Mouse (Mus musculus) heart, postnatal 25 days (tissue): ENCODE measurements around the gene Lpcat1. TPM values are rescaled to one million over a fixed set of nuclear protein-coding genes. Genes with fewer than 3 reads are reported as not detected.

Source experiments
- DNase-seq: peaks from one replicate; pipeline ENCODE4 v3.0.0; 2022; ENCODE audit warnings: low spot score
- intact Hi-C: fragments of 180-260 bp; cut with DNase I; formaldehyde crosslinking; loops from one replicate; pipeline ENCODE4 v1.15.1; 2025
- total RNA-seq, 2 experiments: library from RNA; stranded (reverse); gene quantifications; 2 replicates each; pipeline ENCODE4 v1.2.3; 2021

Gene Lpcat1
- total RNA-seq, 2 experiments from 2014 or later, result 7.6 to 8.4 TPM

GRCm38 (mm10) chr13:73474163-73474562 is 7.2 kb downstream of the Lpcat1 start:
- intact Hi-C loops, result loop anchor here (2.0 kb wide), 1 partner anchor 27 kb away; no protein-coding TSS in a partner anchor
- DNase-seq, result no peak

GRCm38 (mm10) chr13:73475058-73475980 is 8.3 kb downstream of the Lpcat1 start:
- intact Hi-C loops, result loop anchor here (2.0 kb wide), 1 partner anchor 25 kb away; no protein-coding TSS in a partner anchor
- no peak for DNase-seq

DNA sequence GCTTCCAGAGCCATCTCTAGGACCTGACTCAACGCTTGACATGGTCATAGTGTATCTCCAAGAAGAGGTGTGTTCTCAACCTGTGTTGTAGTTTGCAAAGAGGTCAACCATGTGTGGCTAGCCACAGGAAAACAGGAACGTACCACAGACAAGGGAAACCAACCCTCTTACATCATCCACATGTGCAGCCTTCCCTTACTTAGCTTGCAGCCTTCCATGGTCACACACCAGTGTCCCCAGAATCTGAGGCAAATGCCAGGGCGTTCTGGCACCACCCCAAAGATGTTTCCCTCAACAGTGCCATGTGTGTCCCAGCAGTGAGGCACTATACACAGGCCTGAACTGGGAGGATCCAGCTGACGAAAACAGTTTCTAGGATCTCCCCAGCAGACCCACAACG is 9.3 kb downstream of the Lpcat1 start:
- DNase-seq, result no peak
- intact Hi-C loops, result no loop called here

- intact Hi-C loops, result no loop called here
- DNase-seq, result no peak
Observed at GRCm38 (mm10) chr13:73476796-73477195, 9.8 kb downstream of the Lpcat1 start.

- DNase-seq, result no peak
- intact Hi-C loops, result no loop called here
Observed at GRCm38 (mm10) chr13:73477841-73478240, 10.8 kb downstream of the Lpcat1 start.

DNA sequence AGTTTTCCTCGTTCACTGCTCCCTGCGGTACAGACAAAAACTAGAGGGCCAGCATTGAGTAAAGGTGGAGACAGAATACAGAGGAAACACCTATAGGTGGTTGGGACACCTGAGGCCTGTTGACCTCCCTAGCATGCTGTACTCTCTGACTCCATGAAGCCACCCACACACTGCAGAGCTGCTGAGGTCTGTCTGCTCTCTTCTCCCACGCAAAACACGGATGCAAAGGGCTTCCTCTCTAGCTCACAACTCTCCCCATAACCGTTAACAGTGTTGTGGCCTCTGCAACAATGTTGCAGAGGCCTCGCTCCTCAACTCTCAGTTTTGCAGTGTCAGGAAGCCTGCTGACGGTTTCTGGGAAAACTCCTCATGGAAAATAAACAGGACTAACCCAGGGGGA is 15.5 kb downstream of the Lpcat1 start:
- DNase-seq, result no peak
- intact Hi-C loops, result no loop called here

DNA sequence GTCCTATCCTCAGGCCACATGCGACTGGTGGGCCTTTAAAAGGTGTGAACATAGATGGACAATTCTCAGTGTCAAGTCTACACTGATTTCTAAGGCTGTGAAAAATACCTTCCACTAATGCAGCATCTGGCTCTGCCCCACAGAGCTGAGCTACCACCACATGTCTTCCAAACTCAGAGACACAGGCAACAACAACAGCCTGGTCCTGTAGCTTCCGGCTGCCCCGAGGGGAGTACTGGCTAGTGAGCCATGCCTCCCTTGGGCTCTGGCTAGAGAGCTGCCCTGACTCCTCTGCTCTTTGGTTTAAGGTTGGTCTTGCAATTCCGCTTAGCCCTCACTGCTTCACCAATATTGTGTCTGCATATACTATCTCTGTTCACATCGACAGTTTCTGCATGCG is 16.3 kb downstream of the Lpcat1 start:
- DNase-seq, result no peak
- intact Hi-C loops, result no loop called here

GRCm38 (mm10) chr13:73484171-73484570 is 17.2 kb downstream of the Lpcat1 start:
- DNase-seq, result no peak

GRCm38 (mm10) chr13:73488105-73488504 is 21.1 kb downstream of the Lpcat1 start:
- DNase-seq, result no peak
- intact Hi-C loops, result no loop called here

More at GRCm38 (mm10) chr13:73484171-73484570, 17.2 kb downstream of the Lpcat1 start:
- intact Hi-C loops, result no loop called here

GRCm38 (mm10) chr13:73488707-73489106 is 21.7 kb downstream of the Lpcat1 start:
- intact Hi-C loops, result no loop called here
- no peak for DNase-seq

DNA sequence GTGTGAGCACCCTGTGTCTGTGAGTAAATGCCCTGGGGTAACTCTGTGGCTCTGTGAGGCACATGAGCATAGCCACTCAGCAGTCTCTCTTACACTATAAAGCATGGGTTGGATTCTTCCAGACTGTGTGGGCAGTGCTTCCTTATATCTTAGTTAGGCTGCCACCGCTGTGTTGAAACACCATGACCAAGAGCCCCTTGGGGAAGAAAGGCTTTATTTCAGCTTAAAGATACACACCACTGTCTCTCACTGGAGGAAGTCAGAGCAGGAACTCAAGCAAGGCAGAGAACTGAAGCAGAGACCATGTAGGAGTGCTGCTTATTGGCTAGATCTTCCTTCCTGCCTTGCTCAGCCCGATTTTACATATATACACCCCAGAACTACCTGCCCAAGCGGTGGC is 23.0 kb downstream of the Lpcat1 start:
- intact Hi-C loops, result no loop called here
- DNase-seq, result no peak

DNA sequence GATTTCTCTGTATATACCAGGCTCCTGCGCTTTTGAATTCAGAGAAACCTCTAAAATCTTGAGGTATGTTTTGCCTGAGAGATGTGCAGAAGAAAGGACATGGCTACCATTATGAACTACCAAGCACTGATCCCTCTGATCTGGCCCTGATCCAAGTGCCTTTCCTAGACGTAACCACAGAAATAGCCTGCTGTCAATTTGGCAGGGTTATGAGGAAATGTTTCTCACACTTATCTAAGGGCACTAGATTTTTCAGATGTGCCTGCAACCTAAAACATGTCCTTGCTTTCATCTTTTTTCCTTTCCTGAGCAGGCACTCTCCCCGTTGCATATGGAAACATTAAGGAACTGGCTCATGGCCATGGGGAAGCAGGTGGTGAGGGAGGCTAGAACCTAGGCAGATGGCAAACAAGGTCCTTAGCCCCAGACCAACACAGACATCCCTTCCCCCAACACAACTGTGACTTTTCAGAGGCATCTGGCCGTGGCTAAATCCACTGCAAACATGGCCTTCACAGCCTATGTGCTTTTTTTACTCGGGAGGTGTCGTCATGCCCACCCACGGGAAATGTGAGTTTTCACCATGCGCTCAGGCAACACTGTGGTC is 23.7 kb downstream of the Lpcat1 start:
- intact Hi-C loops, result no loop called here
- DNase-seq, result no peak

DNA sequence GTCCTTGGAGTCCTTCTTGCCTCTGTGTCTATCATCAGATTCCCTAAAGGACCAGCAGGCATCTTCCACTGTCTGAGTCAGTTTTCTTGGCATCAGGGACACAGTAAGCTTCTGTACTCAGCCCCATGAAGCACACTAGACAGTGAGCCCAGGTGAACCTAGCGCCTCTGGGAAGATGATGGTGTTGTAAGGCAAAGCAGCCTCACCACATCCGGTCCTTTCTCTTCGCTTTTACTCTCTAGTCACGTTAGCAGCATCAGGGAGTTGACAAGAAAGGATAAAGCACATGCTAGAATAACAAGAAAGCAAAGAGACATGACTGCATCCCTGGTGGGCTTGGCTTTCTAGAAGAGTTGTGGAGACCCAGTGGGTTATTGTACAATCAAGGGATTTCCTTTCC is 26.2 kb downstream of the Lpcat1 start:
- intact Hi-C loops, result no loop called here
- no peak for DNase-seq

DNA sequence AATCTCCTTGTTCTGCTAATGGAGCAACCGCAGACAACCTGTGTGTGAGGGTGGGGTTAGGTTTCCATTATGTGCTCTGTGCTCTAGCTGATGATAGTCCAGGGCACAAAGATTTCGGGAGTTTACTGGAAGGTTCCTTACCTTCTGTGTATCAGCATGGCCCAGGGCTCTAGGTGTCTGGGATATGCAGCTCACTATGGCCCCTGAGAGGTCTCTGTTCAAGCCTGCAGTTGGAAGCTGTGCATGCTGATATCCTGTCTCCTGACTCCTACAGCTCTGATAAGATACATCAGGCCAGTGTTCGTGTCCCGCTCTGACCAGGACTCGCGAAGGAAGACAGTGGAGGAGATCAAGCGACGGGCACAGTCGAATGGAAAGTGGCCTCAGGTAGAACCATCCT is 27.5 kb downstream of the Lpcat1 start:
- intact Hi-C loops, result no loop called here
- no peak for DNase-seq

DNA sequence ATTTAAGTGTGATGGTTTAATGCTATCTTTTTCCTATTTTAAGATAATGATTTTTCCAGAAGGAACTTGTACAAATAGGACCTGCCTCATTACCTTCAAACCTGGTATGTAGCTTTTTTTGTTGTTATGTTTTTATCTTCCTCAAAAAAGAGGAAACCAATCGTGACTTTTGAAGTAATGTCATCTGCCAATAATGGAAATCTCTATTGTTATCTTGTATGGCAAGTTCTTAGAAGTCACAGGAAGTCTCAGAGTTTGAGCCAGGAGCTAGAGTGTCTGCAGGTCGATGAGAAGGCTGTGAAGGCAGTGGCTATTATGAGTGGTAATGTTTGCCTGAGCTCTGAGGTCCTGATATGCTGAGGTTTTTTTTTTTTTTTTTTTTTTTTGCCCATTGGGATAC is 29.1 kb downstream of the Lpcat1 start:
- no peak for DNase-seq
- intact Hi-C loops, result no loop called here

- no peak for DNase-seq
- intact Hi-C loops, result loop anchor here (2.0 kb wide), 1 partner anchor 25 kb away; no protein-coding TSS in a partner anchor
Observed at GRCm38 (mm10) chr13:73499893-73500604, 33.1 kb downstream of the Lpcat1 start.

DNA sequence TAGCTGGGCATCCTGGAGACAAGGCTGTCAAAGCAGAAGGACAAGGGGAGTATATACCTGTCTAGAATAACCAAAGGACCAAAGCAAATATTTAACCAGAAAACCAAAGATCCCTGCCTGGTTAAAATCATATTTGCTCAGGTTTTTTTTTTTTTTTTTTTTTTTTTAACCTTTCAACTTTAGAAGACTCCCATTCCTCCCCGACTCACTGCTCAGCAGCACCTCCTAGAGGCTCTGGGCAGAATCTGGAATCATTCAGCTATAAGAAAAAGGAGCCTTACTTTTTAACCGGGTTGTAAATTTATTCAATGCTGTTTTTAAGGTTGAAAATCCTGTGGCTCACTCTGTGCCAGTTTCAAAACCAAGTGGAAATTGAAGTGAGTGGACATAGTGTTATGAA is 35.7 kb downstream of the Lpcat1 start:
- DNase-seq, result no peak
- intact Hi-C loops, result no loop called here

GRCm38 (mm10) chr13:73505686-73506467 is 38.9 kb downstream of the Lpcat1 start:
- intact Hi-C loops, result no loop called here
- DNase-seq, result peak; percentile 19

DNA sequence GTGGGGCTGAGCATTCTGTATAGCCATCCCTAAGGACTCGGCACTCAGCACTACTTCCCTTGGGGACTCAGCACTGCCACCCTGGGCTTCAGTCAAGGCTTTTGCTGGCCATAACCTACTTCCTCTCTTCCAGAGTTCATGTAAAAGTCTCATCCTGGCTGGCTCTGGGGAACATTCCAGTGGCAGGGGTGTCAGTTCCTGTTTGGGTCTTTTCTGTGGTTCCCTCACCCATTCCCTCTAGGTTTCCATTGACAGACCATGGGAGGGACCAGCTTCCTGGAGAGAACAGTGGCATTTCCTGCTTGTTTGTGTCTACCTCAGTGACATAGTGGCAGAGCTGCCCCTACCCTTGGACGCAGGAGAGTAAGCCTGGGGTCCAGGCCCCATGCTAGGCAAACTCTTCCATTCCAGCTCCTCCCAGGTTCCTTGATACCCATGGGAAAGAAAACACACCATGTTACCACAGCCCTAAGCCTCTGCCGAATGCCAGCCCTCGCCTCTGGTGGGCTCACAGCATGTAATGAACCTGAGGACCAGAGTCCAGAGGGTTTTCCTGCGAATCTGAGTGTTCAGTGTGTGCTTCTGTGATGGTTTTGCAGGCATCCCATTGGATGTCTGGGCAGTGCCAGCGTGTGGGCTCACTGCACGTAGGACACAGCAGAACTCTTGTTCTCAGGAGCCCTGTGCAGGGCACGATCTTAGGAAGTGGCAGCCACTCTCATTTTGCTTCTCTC is 42.0 kb downstream of the Lpcat1 start:
- intact Hi-C loops, result no loop called here
- DNase-seq, result no peak
